Mouse (Mus musculus) intestine, embryonic 16.5 days (tissue): ENCODE measurements at regions not wholly inside any gene's neighbourhood (a gene's known extent, or its start where the extent isn't known, plus 50 kb on each side); places are given as distances from the start of the nearest gene placed in this dataset.
A peak's percentile ranks its signal among the peaks of the same experiment; 100 is the strongest.

Experiments used
- ATAC-seq: fragments of 200-750 bp; cut with Nextera tagmentation; 2 replicates; pipeline ENCODE4 v1.8.0; 2017; ENCODE audit warnings: moderate TSS enrichment, moderate library complexity
- H3K27ac ChIP-seq: fragments of 300-500 bp; sonication (generic); 2 replicates; pipeline ENCODE4 v1.5.1; 2014; ENCODE audit warnings: mild to moderate bottlenecking, low read length
- H3K27me3 ChIP-seq: fragments of 300-500 bp; sonication (generic); replicated peaks from 2 replicates; pipeline ENCODE4 v1.6.1; 2014; ENCODE audit warnings: low read length, control low read depth, mixed read lengths; ENCODE audit not compliant: control insufficient read depth, insufficient read depth
- H3K36me3 ChIP-seq: fragments of 300-500 bp; sonication (generic); 2 replicates; pipeline ENCODE4 v1.6.1; 2014; ENCODE audit warnings: low read length, control low read depth; ENCODE audit not compliant: control insufficient read depth, insufficient read depth
- H3K4me1 ChIP-seq: fragments of 300-500 bp; sonication (generic); 2 replicates; pipeline ENCODE4 v1.6.1; 2014; ENCODE audit warnings: low read length, control low read depth, mixed read lengths; ENCODE audit not compliant: control insufficient read depth, insufficient read depth
- H3K4me2 ChIP-seq: fragments of 300-500 bp; sonication (generic); 2 replicates; pipeline ENCODE4 v1.6.1; 2014; ENCODE audit warnings: low read depth, low read length, control low read depth
- H3K4me3 ChIP-seq: fragments of 300-500 bp; sonication (generic); 2 replicates; pipeline ENCODE4 v1.5.1; 2014; ENCODE audit warnings: mild to moderate bottlenecking, low read length
- H3K9ac ChIP-seq: fragments of 300-500 bp; sonication (generic); 2 replicates; pipeline ENCODE4 v1.6.1; 2014; ENCODE audit warnings: low read depth, low read length
- H3K9me3 ChIP-seq: fragments of 300-500 bp; sonication (generic); 2 replicates; pipeline ENCODE4 v1.6.1; 2016; ENCODE audit warnings: low read length, control low read depth; ENCODE audit not compliant: control insufficient read depth
- WGBS: fragments of 180-500 bp; shearing (Covaris S2); extraction: QIAGEN DNeasy Blood & Tissue Kit; methylation state at CpG from one replicate; pipeline ENCODE4 v1.1.7; 2014; 5-methylcytosine and 5-hydroxymethylcytosine counted together

DNA sequence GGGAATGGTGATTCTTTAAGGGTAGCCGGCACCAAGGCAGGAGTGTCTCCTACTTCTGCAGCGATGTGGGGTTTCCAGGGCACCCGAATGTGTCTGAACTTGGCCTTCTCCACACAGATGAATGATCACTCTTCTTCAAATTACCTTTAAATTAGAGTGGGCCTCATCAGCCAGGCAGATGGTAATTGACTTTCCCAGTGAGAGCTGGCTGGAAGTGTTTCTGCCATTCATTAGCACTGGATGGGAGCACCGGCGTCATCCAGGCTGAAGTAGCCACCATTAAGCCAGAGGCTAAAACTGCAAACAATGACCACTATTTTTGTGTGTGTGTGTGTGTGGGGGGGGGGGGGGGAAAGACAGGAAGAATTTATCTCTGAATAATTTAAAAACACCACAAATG lies 58.7 kb upstream of the Ubl3 start:
- H3K27me3 ChIP-seq = no peaks in the 10 kb centered on the region
- no peak overlapping the region for H3K4me3 ChIP-seq
- H3K27ac ChIP-seq = no peak overlapping the region
- peaks cover 9% of the 10 kb centered on the region; the same call in 1 of the 2 replicates for H3K4me1 ChIP-seq
- H3K4me2 ChIP-seq = no peak overlapping the region
- H3K9me3 ChIP-seq = no peaks in the 10 kb centered on the region
- no peak for ATAC-seq
- no peaks in the 10 kb centered on the region for H3K36me3 ChIP-seq
- 68% methylated on average over 5 of the region's 5 CpGs for WGBS
- H3K9ac ChIP-seq = no peak overlapping the region

- H3K27ac ChIP-seq = no peak overlapping the region
- no peak overlapping the region for H3K9ac ChIP-seq
- H3K9me3 ChIP-seq = no peaks in the 10 kb centered on the region
- ATAC-seq = no peak
- no peak overlapping the region for H3K4me2 ChIP-seq
- no peaks in the 10 kb centered on the region for H3K27me3 ChIP-seq
- no peaks in the 10 kb centered on the region for H3K36me3 ChIP-seq
- peaks cover 9% of the 10 kb centered on the region; the same call in 1 of the 2 replicates for H3K4me1 ChIP-seq
- WGBS = 74% methylated on average over 9 of the region's 9 CpGs
- H3K4me3 ChIP-seq = no peak overlapping the region
Observed at GRCm38 (mm10) chr5:148609506-148609880, 56.9 kb upstream of the Ubl3 start.

- H3K9ac ChIP-seq = no peak overlapping the region
- no peak overlapping the region for H3K4me2 ChIP-seq
- no peak for ATAC-seq
- H3K27ac ChIP-seq = 0 out of 2 replicates have a peak overlapping the region, but pooled peaks have one; percentile 43
- no peaks in the 10 kb centered on the region for H3K36me3 ChIP-seq
- H3K27me3 ChIP-seq = no peaks in the 10 kb centered on the region
- H3K4me1 ChIP-seq = peaks cover 9% of the 10 kb centered on the region; the same call in 1 of the 2 replicates
- no peak overlapping the region for H3K4me3 ChIP-seq
- H3K9me3 ChIP-seq = no peaks in the 10 kb centered on the region
- 62% methylated on average over 13 of the region's 13 CpGs for WGBS
Observed at GRCm38 (mm10) chr5:148608857-148609505, 56.4 kb upstream of the Ubl3 start.

DNA sequence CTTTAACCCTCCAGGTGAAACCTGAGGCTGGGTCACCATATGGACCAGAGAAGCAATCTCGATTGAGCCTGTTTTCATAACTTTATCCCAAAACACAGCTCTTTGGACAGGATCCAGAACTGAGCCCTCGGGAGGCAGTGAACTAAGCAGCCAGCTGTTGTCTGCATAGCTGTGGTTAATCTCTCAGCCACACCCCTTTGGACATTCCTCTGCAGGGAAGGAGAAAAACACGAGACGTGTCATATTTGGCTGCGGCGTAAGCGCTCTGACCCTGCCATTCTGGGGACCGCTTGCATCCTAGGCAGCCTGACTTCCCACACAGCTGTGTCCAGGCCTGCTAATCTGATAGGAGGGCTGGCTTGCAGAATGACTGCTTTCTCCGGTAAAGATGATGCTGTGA lies 55.6 kb upstream of the Ubl3 start:
- Histone ChIP-seq H3K27me3 (no peaks in the 10 kb centered on the region), H3K36me3 (no peaks in the 10 kb centered on the region), H3K4me1 (peaks cover 9% of the 10 kb centered on the region; the same call in 1 of the 2 replicates), H3K9ac (no peak overlapping the region), H3K4me2 (no peak overlapping the region), H3K9me3 (no peaks in the 10 kb centered on the region), H3K4me3 (no peak overlapping the region), H3K27ac (0 out of 2 replicates have a peak overlapping the region, but pooled peaks have one; percentile 43)
- peak; percentile 83 for ATAC-seq
- 28% methylated on average over 9 of the region's 9 CpGs for WGBS

DNA sequence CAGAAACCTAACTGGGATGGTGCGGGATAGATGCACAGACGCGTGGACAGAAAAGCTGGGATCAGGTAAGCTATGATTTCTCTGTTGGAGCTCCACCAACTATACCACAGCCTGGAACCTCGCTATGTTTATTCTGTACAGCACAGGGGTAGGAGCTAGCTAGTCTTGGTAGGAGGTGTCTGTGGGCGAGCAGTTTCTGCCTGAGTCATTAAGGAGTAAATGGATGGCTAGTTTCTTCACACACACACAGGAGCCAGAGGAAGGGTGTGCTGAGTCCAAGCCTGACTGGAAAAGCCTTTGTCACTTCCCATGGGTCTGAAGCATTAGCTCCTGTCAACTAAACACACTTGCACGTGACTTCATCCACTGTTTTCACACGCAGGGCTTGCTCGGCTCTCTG lies 53.1 kb upstream of the Ubl3 start:
- 91% methylated on average over 8 of the region's 8 CpGs for WGBS
- no peak for ATAC-seq

More for the DNA sequence above, 53.1 kb upstream of the Ubl3 start:
- H3K9me3 ChIP-seq = no peaks in the 10 kb centered on the region
- no peaks in the 10 kb centered on the region for H3K36me3 ChIP-seq
- peaks cover 9% of the 10 kb centered on the region; the same call in 1 of the 2 replicates for H3K4me1 ChIP-seq
- H3K27me3 ChIP-seq = no peaks in the 10 kb centered on the region
- no peak overlapping the region for H3K4me2 ChIP-seq
- no peak overlapping the region for H3K27ac ChIP-seq
- no peak overlapping the region for H3K9ac ChIP-seq
- no peak overlapping the region for H3K4me3 ChIP-seq
